ENCODE assay signal across 23 mouse cellular contexts in the genomic region with DNA sequence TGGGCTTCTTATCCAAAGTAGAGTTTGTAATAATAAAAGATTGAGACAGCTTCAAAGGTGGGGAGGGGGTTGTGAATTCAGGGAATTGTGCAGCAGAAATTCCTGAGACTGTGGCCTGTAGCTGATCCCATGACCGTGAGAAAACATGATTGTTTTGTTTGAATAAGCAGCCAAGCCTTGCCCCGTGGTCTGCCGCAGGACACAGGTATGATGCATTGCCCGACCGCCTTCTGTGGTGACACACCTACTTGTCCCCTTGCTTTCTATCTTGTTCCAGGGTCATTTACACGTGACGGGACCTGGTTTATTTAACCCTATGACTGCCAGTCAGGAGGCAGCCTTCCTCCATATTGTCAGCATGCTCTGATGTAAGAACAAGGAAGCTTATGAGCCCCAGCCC.
DNase-seq lines count a peak whose midpoint lies in the region; ATAC-seq and TF ChIP-seq lines count a peak whose summit lies in the region.
"Had no signal": no experiment of that assay in that cellular context is flagged by ENCODE, and none has a peak within 500 bp of the region (broad histone marks: within the 10 kb centered on the region; RNA-seq: fewer than 3 reads in every experiment).

No protein-coding gene starts in this region.

- no peaks in the 10 kb centered on the region for H3K4me1 ChIP-seq in lung, postnatal 0 days (ENCODE audit: insufficient read depth, low read depth, low read length)
- peaks cover 5% of the 10 kb centered on the region; the same call in 1 of the 2 replicates for H3K4me1 ChIP-seq in intestine, embryonic 15.5 days (replicated peaks)
- no peaks in the 10 kb centered on the region for H3K4me1 ChIP-seq in stomach, embryonic 15.5 days
- H3K4me1 ChIP-seq: embryonic facial prominence, embryonic 15.5 days; forebrain, embryonic 15.5 days; hindbrain, embryonic 12.5 days had no signal

- no peak for TF ChIP-seq EP300 in lung, postnatal 0 days (IDR thresholded peaks at IDR 0.05)

- H3K4me2 ChIP-seq in lung, postnatal 0 days (replicated peaks; ENCODE audit: low read depth, low read length), result no peak overlapping the region
- H3K4me2 ChIP-seq in intestine, embryonic 15.5 days (replicated peaks), result no peak overlapping the region
- no peak overlapping the region for H3K4me2 ChIP-seq in stomach, embryonic 15.5 days
- H3K4me2 ChIP-seq: embryonic facial prominence, embryonic 15.5 days; forebrain, embryonic 15.5 days; hindbrain, embryonic 12.5 days had no signal

- H3K36me3 ChIP-seq in lung, postnatal 0 days (ENCODE audit: insufficient read depth, low read length), result peaks cover 21% of the 10 kb centered on the region
- peaks cover 26% of the 10 kb centered on the region for H3K36me3 ChIP-seq in intestine, embryonic 15.5 days
- 0 out of 2 replicates have a peak, but pooled peaks cover 9% of the 10 kb centered on the region for H3K36me3 ChIP-seq in stomach, embryonic 15.5 days

- ATAC-seq in lung, postnatal 0 days, result peak; percentile 30; the same call in 1 of the 2 replicates
- peak; percentile 66 for ATAC-seq in intestine, embryonic 15.5 days
- ATAC-seq in stomach, embryonic 15.5 days (ENCODE audit: insufficient read depth, low FRiP score, low read depth), result peak; percentile 68
- ATAC-seq: activated CD4-positive, CD25-positive, alpha-beta regulatory T cell, adult 4 months; CD4-positive, CD25-positive, alpha-beta regulatory T cell, adult 4 months; forebrain, embryonic 15.5 days; hindbrain, embryonic 16.5 days had no signal

- no peak overlapping the region for H3K4me3 ChIP-seq in lung, postnatal 0 days (ENCODE audit: low read depth, low read length)
- no peak overlapping the region for H3K4me3 ChIP-seq in intestine, embryonic 15.5 days (replicated peaks)
- H3K4me3 ChIP-seq in stomach, embryonic 15.5 days (replicated peaks), result no peak overlapping the region
- H3K4me3 ChIP-seq: embryonic facial prominence, embryonic 15.5 days; forebrain, embryonic 15.5 days; heart, embryonic 10.5 days; hindbrain, embryonic 12.5 days had no signal

- peak; percentile 41 for DNase-seq in lung, postnatal 0 days (ENCODE audit: low spot score)
- DNase-seq in lung, postnatal 10 days, result no peak
- DNase-seq in gastrocnemius, adult 18-20 months (ENCODE audit: low spot score), result no peak
- no peak for DNase-seq in adrenal gland, adult 18-20 months (ENCODE audit: low spot score in 2 of 2)
- DNase-seq in cerebellum, postnatal 14 days, result no peak
- DNase-seq: adrenal gland, adult 2 months; adrenal gland, postnatal 25 days; B cell, adult 2 months; embryo, embryonic 11 days; gastrocnemius, postnatal 10 days; heart, adult 18-20 months; heart, postnatal 10 days; heart, postnatal 4 days had no signal

- no peak overlapping the region for H3K27ac ChIP-seq in lung, postnatal 0 days (ENCODE audit: low read length)
- no peak overlapping the region; the same call in 1 of the 2 replicates for H3K27ac ChIP-seq in intestine, embryonic 15.5 days
- H3K27ac ChIP-seq in stomach, embryonic 15.5 days, result 0 out of 2 replicates have a peak overlapping the region, but pooled peaks have one; percentile 38
- H3K27ac ChIP-seq: embryonic facial prominence, embryonic 15.5 days; forebrain, embryonic 15.5 days; heart, embryonic 10.5 days; hindbrain, embryonic 12.5 days had no signal

- no peak for TF ChIP-seq CTCF in lung, postnatal 0 days (IDR thresholded peaks at IDR 0.05)

- no peaks in the 10 kb centered on the region for H3K9me3 ChIP-seq in lung, postnatal 0 days (ENCODE audit: low read length)
- no peaks in the 10 kb centered on the region for H3K9me3 ChIP-seq in intestine, embryonic 15.5 days
- H3K9me3 ChIP-seq in stomach, embryonic 15.5 days, result no peaks in the 10 kb centered on the region
- H3K9me3 ChIP-seq: embryonic facial prominence, embryonic 15.5 days; forebrain, embryonic 15.5 days; G1E; heart, embryonic 10.5 days; hindbrain, embryonic 12.5 days had no signal

- no peak overlapping the region for H3K9ac ChIP-seq in lung, postnatal 0 days (replicated peaks; ENCODE audit: low read depth)
- no peak overlapping the region for H3K9ac ChIP-seq in intestine, embryonic 15.5 days
- H3K9ac ChIP-seq in stomach, embryonic 15.5 days, result no peak overlapping the region
- H3K9ac ChIP-seq: embryonic facial prominence, embryonic 15.5 days; forebrain, embryonic 15.5 days; hindbrain, embryonic 12.5 days had no signal

- whole genome bisulfite sequencing in lung, postnatal 0 days, result 41% methylated on average over 7 of the region's 7 CpGs
- 33% methylated on average over 7 of the region's 7 CpGs for WGBS in intestine, embryonic 15.5 days
- 51% methylated on average over 7 of the region's 7 CpGs for WGBS in stomach, embryonic 15.5 days

- no peaks in the 10 kb centered on the region for H3K27me3 ChIP-seq in lung, postnatal 0 days (replicated peaks; ENCODE audit: insufficient read depth, low read length)
- no peaks in the 10 kb centered on the region for H3K27me3 ChIP-seq in intestine, embryonic 15.5 days (replicated peaks)
- no peaks in the 10 kb centered on the region for H3K27me3 ChIP-seq in stomach, embryonic 15.5 days (replicated peaks)
- H3K27me3 ChIP-seq: embryonic facial prominence, embryonic 15.5 days; forebrain, embryonic 15.5 days; hindbrain, embryonic 12.5 days had no signal
